Mouse (Mus musculus): ENCODE data around the gene Xpo6.

DNA sequence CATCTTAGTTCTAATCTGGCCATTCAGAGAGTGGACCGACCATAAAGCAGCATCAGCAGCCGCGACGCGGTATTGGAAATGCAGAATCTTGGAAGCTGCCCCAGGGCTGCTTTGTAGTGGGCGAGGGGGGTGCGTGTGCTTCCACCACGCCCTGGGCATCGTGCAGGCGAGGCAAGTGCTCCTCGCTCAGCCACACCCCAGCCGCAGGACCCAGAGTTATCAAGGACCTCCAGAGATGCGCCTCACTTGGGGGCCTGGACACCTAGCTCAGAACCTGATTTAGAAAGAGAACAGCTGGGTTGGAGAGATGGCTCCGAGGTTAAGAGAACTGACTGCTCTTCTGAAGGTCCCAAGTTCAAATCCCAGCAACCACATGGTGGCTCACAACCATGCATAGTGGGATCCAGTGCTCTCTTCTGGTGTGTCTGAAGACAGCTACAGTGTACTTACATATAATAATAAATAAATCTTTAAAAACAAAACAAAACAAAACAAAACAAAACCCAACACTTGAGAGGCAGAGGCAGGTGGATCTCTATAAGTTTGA is 40.6 kb upstream of the Xpo6 start:
- TF ChIP-seq CTCF (IDR thresholded peaks at IDR 0.05; ENCODE audit: control insufficient read depth, insufficient read depth, insufficient read length) (no peak), MYOD1 (IDR thresholded peaks at IDR 0.05; ENCODE audit: control insufficient read depth, insufficient read length, low read depth) (no peak), MAX (IDR thresholded peaks at IDR 0.05) (no peak)

Data from C2C12 (cell line).